Mouse (Mus musculus): ENCODE data around the gene Cbx4.

DNA sequence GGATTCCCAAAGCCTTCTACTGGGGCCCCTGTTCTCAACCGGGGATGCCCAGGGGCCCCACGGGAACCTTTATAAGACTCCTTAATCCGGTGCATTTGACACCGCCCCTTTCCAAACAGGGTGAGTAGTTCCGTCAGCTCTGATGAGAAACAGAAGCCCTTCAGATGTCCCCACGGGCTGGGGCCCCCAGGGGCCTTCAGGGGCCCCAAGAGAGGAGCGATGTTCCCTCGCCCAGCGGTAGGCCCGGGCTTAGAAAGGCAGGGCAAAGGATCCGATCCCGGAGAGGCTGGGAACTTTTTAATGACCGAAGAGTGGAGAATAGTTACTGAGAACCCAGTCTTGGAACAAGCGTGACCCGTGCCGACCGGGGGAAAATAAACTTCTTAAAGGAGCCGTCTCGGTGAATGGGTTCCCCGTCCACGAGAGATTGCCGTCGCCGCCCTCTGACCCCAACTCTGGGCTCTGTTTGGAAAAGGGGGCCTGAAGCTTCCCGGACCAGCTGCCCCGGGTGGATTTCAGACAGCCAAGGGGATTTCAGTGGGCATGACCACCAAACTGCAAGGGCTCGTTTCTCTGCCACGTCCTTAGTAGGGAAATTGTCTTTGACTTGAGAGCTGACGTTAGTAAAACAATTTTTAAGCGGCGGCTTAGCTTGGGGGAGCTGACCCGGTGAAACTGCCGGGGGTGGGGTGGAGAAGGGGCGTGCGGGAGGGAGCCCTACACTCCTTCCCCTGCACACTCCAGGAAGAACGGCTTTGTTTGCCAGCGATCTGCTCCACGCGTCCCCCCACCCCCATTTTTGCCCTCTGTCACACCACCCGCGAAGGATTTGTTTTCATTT lies 3.4 kb upstream of the Cbx4 start:
- TF ChIP-seq CTCF (IDR thresholded peaks at IDR 0.05) (no peak), POLR2A (IDR thresholded peaks at IDR 0.05; ENCODE audit: insufficient read depth, low read depth, low read length) (no peak)
